Mouse (Mus musculus): ENCODE data around the gene Ccdc177. TPM values are rescaled to one million over a fixed set of nuclear protein-coding genes. Genes with fewer than 3 reads are reported as not detected.
"Not testable (repeated sequence)": the region's sequence is repeated elsewhere in the genome, so short reads cannot be mapped to it uniquely, and the experiment has no call there.

Gene Ccdc177
- polyA plus RNA-seq, 1 experiment from 2014 or later = 0.13 TPM

DNA sequence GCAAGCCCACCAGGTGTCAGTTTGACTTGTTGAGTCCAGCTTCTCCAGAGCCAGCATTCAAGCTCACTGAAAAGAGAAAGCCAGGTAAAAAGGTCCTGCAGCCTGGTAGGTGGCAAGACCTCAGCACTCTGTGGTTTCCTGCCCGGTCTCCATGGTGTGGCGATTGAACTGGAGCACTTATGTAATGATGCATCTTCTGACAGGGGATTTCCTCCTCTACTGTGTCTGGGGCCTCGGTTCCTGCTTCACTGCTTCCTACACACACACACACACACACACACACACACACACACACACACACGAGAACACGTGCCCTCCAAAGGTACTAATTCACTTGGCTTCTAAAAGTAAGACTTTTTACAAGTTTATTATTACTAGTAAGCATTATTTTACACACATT lies 32.4 kb upstream of the Ccdc177 start:
- Histone ChIP-seq H3K4me1 (peaks cover 15% of the 10 kb centered on the region), H3K9ac (no peak overlapping the region), H3K4me3 (replicated peaks) (no peak overlapping the region), H3K36me3 (no peaks in the 10 kb centered on the region), H3K4me2 (replicated peaks) (no peak overlapping the region), H3K9me3 (replicated peaks) (no peaks in the 10 kb centered on the region), H3K27me3 (no peaks in the 10 kb centered on the region), H3K27ac (replicated peaks) (no peak overlapping the region)
- WGBS = 73% methylated on average over 5 of the region's 5 CpGs
- ATAC-seq (ENCODE audit: insufficient number of reproducible peaks, low FRiP score, low TSS enrichment, low read depth) = no peak

GRCm38 (mm10) chr12:80791571-80792444 lies 31.3 kb upstream of the Ccdc177 start:
- no peak for ATAC-seq (ENCODE audit: insufficient number of reproducible peaks, low FRiP score, low TSS enrichment, low read depth)
- Histone ChIP-seq H3K9me3 (replicated peaks) (no peaks in the 10 kb centered on the region), H3K9ac (peak overlapping the region; percentile 88; the same call in 1 of the 2 replicates), H3K4me2 (replicated peaks) (peak overlapping the region; percentile 69), H3K4me1 (peaks cover 18% of the 10 kb centered on the region), H3K4me3 (replicated peaks) (peak overlapping the region; percentile 97), H3K27ac (replicated peaks) (peak overlapping the region; percentile 98; the same call in 1 of the 2 replicates), H3K27me3 (no peaks in the 10 kb centered on the region), H3K36me3 (no peaks in the 10 kb centered on the region)
- WGBS = 32% methylated on average over 6 of the region's 6 CpGs

GRCm38 (mm10) chr12:80790700-80791570 lies 30.4 kb upstream of the Ccdc177 start:
- no peaks in the 10 kb centered on the region for H3K27me3 ChIP-seq
- peak overlapping the region; percentile 88 for H3K9ac ChIP-seq
- no peaks in the 10 kb centered on the region for H3K9me3 ChIP-seq (replicated peaks)
- peaks cover 18% of the 10 kb centered on the region for H3K4me1 ChIP-seq
- peak; percentile 71 for ATAC-seq (ENCODE audit: insufficient number of reproducible peaks, low FRiP score, low TSS enrichment, low read depth)
- no peaks in the 10 kb centered on the region for H3K36me3 ChIP-seq
- under 1% methylated on average over 79 of the region's 80 CpGs for WGBS
- peak overlapping the region; percentile 69 for H3K4me2 ChIP-seq (replicated peaks)
- H3K4me3 ChIP-seq (replicated peaks) = peak overlapping the region; percentile 97
- peak overlapping the region; percentile 98 for H3K27ac ChIP-seq (replicated peaks)

- WGBS = 2% methylated on average over 56 of the region's 56 CpGs
- peak; percentile 99 for ATAC-seq (ENCODE audit: insufficient number of reproducible peaks, low FRiP score, low TSS enrichment, low read depth)
Measured at GRCm38 (mm10) chr12:80789849-80790694, 29.6 kb upstream of the Ccdc177 start, which contains the start of gene Susd6. Gene Susd6, plus strand, starts transcription at chr12:80790510.

DNA sequence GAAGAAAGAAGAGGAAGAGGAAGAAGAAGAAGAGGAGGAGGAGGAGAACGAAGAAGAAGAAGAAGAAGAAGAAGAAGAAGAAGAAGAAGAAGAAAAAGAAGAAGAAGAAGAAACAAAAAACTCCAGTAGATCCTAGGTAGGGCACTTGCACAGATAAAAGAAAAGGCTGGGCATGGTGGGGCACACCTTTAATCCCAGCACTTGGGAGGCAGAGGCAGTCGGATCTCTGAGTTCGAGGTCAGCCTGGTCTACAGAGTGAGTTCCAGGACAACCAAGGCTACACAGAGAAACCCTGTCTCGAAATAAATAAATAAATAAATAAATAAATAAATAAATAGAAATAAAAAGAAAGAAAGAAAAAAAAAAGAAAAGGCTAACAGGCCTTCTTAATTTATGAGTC lies 28.8 kb upstream of the Ccdc177 start:
- peaks cover 13% of the 10 kb centered on the region; the same call in 1 of the 2 replicates for H3K4me1 ChIP-seq
- H3K9ac ChIP-seq; H3K27me3 ChIP-seq; H3K9me3 ChIP-seq (replicated peaks); ATAC-seq (ENCODE audit: insufficient number of reproducible peaks, low FRiP score, low TSS enrichment, low read depth); H3K4me3 ChIP-seq (replicated peaks); H3K27ac ChIP-seq (replicated peaks); H3K36me3 ChIP-seq; H3K4me2 ChIP-seq (replicated peaks): not testable (repeated sequence)
- 84% methylated on average over 4 of the region's 4 CpGs for WGBS

More at GRCm38 (mm10) chr12:80789849-80790694, 29.6 kb upstream of the Ccdc177 start, which contains the start of gene Susd6:
- peaks cover 15% of the 10 kb centered on the region for H3K4me1 ChIP-seq
- peak within 1 kb of the TSS; percentile 88 for H3K9ac ChIP-seq
- H3K27ac ChIP-seq (replicated peaks) = peak within 1 kb of the TSS; percentile 98
- H3K36me3 ChIP-seq = no peaks in the 10 kb centered on the region
- H3K27me3 ChIP-seq = no peaks in the 10 kb centered on the region
- peak within 1 kb of the TSS; percentile 69 for H3K4me2 ChIP-seq (replicated peaks)
- no peaks in the 10 kb centered on the region for H3K9me3 ChIP-seq (replicated peaks)
- peak within 1 kb of the TSS; percentile 97 for H3K4me3 ChIP-seq (replicated peaks)

- Histone ChIP-seq H3K27me3 (no peaks in the 10 kb centered on the region), H3K4me3 (replicated peaks) (no peak overlapping the region), H3K4me1 (peaks cover 13% of the 10 kb centered on the region; the same call in 1 of the 2 replicates), H3K4me2 (replicated peaks) (no peak overlapping the region), H3K9ac (no peak overlapping the region), H3K36me3 (no peaks in the 10 kb centered on the region), H3K27ac (replicated peaks) (no peak overlapping the region), H3K9me3 (replicated peaks) (no peaks in the 10 kb centered on the region)
- WGBS = 80% methylated on average over 3 of the region's 3 CpGs
- ATAC-seq (ENCODE audit: insufficient number of reproducible peaks, low FRiP score, low TSS enrichment, low read depth) = no peak
Measured at GRCm38 (mm10) chr12:80788188-80788587, 27.7 kb upstream of the Ccdc177 start.

DNA sequence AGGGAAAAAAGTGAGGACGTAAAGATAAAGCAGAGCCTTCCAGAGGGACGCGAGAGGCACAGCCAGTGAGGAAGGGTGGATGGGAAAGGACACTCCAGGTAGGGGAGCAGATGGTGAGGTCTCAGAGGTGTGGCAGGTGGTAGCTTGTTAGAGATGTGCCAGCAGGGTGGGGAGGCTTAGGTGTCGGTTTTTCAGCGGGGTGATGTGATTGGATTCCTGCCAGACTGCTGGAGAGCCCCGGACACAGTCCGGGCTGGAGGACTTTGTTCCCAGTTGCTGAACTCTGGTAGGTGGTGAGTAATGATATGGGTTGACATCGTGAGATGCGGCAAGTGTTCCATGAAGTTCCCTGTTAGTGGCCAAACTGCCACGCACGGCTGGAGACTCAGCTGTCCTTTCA lies 27.1 kb upstream of the Ccdc177 start:
- ATAC-seq (ENCODE audit: insufficient number of reproducible peaks, low FRiP score, low TSS enrichment, low read depth) = no peak
- Histone ChIP-seq H3K4me3 (replicated peaks) (no peak overlapping the region), H3K9ac (no peak overlapping the region), H3K4me1 (peaks cover 11% of the 10 kb centered on the region; the same call in 1 of the 2 replicates), H3K27ac (replicated peaks) (no peak overlapping the region), H3K27me3 (no peaks in the 10 kb centered on the region), H3K9me3 (replicated peaks) (no peaks in the 10 kb centered on the region), H3K36me3 (no peaks in the 10 kb centered on the region), H3K4me2 (replicated peaks) (no peak overlapping the region)
- 47% methylated on average over 11 of the region's 11 CpGs for WGBS

GRCm38 (mm10) chr12:80786591-80786990 lies 26.1 kb upstream of the Ccdc177 start:
- H3K9ac ChIP-seq = no peak overlapping the region
- peaks cover 8% of the 10 kb centered on the region; the same call in 1 of the 2 replicates for H3K4me1 ChIP-seq
- no peak overlapping the region for H3K4me2 ChIP-seq (replicated peaks)
- no peaks in the 10 kb centered on the region for H3K27me3 ChIP-seq
- no peaks in the 10 kb centered on the region for H3K9me3 ChIP-seq (replicated peaks)
- no peaks in the 10 kb centered on the region for H3K36me3 ChIP-seq
- ATAC-seq (ENCODE audit: insufficient number of reproducible peaks, low FRiP score, low TSS enrichment, low read depth) = no peak
- 50% methylated on average over 1 of the region's 1 CpGs for WGBS
- no peak overlapping the region for H3K27ac ChIP-seq (replicated peaks)
- no peak overlapping the region for H3K4me3 ChIP-seq (replicated peaks)

DNA sequence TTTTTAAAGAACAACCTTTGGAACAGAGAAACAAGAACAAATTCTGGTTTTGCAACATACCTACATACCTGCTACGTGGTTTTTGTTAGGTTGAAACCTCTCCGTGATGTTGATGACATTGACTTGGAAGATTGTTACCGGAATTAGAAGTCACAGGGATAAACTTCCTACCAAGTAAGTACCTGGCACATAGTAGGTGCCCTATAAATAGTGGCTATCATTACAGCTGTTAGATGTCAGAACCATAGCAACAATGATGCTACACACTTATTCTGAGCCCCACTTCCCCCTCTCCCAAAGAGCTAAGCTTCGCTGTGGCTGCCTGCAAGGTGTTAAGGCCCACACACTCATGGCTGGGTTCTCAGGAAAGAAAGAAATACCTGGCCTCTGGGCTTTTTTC lies 25.1 kb upstream of the Ccdc177 start:
- H3K4me1 ChIP-seq = peaks cover 8% of the 10 kb centered on the region; the same call in 1 of the 2 replicates
- H3K27me3 ChIP-seq = no peaks in the 10 kb centered on the region
- no peak for ATAC-seq (ENCODE audit: insufficient number of reproducible peaks, low FRiP score, low TSS enrichment, low read depth)
- H3K4me3 ChIP-seq (replicated peaks) = no peak overlapping the region
- no peaks in the 10 kb centered on the region for H3K36me3 ChIP-seq
- H3K4me2 ChIP-seq (replicated peaks) = no peak overlapping the region
- no peaks in the 10 kb centered on the region for H3K9me3 ChIP-seq (replicated peaks)
- WGBS = 76% methylated on average over 4 of the region's 4 CpGs
- no peak overlapping the region for H3K27ac ChIP-seq (replicated peaks)
- no peak overlapping the region for H3K9ac ChIP-seq

DNA sequence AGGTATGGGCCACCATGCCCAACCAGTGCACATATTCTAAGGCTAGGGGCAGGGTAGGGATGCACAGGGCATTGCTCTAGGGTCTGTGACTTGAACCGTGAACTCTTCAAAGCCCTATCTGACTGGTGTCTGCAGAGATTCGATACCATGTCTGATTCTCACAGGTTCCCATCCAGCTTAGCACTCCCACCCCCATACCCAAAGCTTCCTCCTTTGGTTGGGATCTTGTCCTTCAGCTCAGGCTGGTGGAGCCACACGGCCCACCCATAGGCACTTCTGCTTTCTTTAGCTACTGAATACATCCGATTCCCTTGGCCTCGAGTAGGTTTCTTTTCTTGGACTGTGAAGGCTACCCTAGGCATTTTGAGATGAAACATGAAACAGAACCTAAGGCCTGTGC lies 24.5 kb upstream of the Ccdc177 start:
- no peak for ATAC-seq (ENCODE audit: insufficient number of reproducible peaks, low FRiP score, low TSS enrichment, low read depth)
- 78% methylated on average over 5 of the region's 5 CpGs for WGBS
- no peak overlapping the region for H3K4me2 ChIP-seq (replicated peaks)
- no peak overlapping the region for H3K27ac ChIP-seq (replicated peaks)
- H3K4me1 ChIP-seq = peaks cover 7% of the 10 kb centered on the region; the same call in 1 of the 2 replicates
- no peak overlapping the region for H3K4me3 ChIP-seq (replicated peaks)
- H3K9me3 ChIP-seq (replicated peaks) = no peaks in the 10 kb centered on the region
- H3K9ac ChIP-seq = no peak overlapping the region
- no peaks in the 10 kb centered on the region for H3K27me3 ChIP-seq
- H3K36me3 ChIP-seq = no peaks in the 10 kb centered on the region
